Mouse (Mus musculus) adrenal gland, postnatal 36 days (tissue): ENCODE results near the gene Mmp12. TPM values are rescaled to one million over a fixed set of nuclear protein-coding genes. Genes with fewer than 3 reads are reported as not detected.
"Not testable (repeated sequence)": the region's sequence is repeated elsewhere in the genome, so short reads cannot be mapped to it uniquely, and the experiment has no call there.

Experiments
- DNase-seq, 2 experiments: peaks; one replicate each; pipeline ENCODE4 v3.0.0; 2021; ENCODE audit warnings: mixed read lengths in 1 of 2
- long read RNA-seq, 2 experiments: library from polyadenylated mRNA; stranded (forward); transcript quantifications; one replicate each; pipeline ENCODE4 v2.0.0; 2021; ENCODE audit warnings: borderline sequencing depth in 2 of 2
- total RNA-seq, 2 experiments: library from RNA; stranded (reverse); gene quantifications; 2 replicates each; pipeline ENCODE4 v1.2.3; 2021

Gene Mmp12
- 1 to 10 TPM; 3.2 to 5.0 TPM for total RNA-seq
- long read RNA-seq, experiment 1, partial matches to known transcripts: 0 of 3 reads
- long read RNA-seq, experiment 1, other reads (novel, unspliced or antisense): 0 of 3 reads
- long read RNA-seq, experiment 2, partial matches to known transcripts: 0 of 1 reads
- long read RNA-seq, experiment 2, other reads (novel, unspliced or antisense): 1 of 1 reads

- DNase-seq: no peak
Observed at GRCm38 (mm10) chr9:7344107-7344506, at the start of gene Mmp12. TSS of gene Mmp12 (plus strand) at chr9:7344381.

DNA sequence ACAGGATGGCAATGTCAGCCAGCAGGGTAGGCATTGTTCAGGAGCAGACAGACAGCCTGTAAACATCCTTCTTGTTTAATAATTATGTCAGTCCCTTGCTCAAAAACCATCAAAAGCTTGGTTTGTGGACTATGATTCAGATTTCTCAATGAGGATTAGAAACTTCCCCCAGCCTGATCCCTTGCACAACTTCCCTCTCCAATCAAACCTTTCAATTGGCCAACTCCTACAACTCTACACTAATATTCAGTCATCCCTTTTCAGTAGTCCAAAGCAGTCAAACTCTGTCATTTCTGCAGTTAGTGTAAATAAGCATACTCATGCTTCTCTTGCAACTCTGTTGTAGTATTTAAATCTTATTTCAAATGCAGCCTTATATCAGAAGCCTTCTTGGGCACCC lies 12.3 kb upstream of the Mmp12 start:
- DNase-seq: no peak

- DNase-seq: no peak
Observed at GRCm38 (mm10) chr9:7335766-7336680, 8.2 kb upstream of the Mmp12 start.

DNA sequence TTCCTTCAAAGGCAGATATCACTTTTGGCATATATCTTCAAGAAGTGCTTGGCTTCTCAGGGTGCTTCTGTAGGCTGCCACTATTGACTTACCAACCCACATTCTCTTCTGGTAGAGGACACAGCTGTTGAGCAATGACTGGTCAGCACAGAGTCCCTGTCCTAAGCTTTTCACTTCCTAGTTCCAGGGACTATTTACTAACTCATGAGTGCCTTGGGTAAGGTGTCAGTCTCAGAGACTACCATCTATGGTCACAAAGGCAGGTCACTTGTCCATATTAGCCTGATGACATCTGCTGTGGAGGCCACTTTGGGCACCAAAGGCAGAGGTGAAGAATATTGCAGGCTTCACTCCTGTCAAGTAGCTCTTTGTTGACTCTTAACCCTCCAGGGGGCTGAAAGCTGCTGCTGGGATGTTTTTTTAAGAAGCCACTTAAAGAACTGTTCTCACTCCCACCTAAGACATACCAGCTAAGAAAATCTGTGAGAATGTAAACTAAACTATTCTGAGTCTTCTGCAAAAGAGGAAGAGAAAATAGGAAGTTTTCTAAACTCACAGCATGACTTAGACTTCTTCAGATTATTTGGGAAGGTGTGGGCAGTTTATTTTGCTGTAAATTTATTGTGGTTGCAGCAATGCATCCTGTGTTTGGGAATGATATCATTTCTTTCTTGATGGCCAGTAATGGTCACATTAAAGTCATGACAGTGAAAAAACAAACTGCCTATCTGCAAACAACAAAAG lies 7.3 kb upstream of the Mmp12 start:
- no peak for DNase-seq

GRCm38 (mm10) chr9:7345513-7345912 lies 1.3 kb downstream of the Mmp12 start:
- no peak for DNase-seq

DNA sequence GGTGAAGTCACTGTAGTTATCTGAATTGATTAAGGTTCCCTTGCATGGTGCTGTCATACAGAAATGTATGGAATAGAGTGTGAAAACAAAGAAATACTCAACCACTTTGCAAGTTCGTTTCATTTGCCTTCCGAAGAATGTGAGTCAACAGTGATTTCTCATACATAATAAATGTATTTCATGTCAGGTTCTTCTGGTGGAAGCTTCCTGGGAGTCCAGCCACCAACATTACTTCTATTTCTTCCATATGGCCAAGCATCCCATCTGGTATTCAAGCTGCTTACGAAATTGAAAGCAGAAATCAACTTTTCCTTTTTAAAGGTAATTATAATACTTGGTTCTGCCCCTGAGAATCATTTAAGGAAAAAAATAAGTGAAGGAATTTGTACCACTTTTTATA lies 10.4 kb downstream of the Mmp12 start:
- DNase-seq: no peak

DNA sequence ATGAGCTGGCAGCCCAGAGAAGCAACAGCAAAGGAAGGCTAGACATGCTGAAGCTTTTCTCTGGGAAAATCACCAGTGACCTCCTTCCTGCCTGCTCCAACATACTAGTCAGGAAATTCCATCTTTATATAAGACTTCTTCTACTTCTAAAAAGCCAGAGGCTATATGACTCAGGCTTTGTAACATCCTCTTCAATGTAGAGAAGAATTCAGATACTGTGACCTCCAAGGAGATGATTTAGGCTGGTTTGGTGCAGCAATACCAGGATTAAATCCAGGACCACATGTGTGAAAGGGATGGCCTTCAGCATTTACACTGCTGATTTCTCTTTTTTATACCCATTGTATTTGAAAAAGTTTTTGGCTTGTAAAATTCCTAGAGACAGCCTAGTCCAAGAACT lies 43.8 kb downstream of the Mmp12 start, which contains the start of gene Mmp1b:
Mmp1b (minus strand) TSS at position 101 of the 400 bp plus-strand sequence.
- no peak for DNase-seq

- DNase-seq: not testable (repeated sequence)
Observed at GRCm38 (mm10) chr9:7396556-7396955, 52.4 kb downstream of the Mmp12 start.

Other genes with a start within 250 kb of the Mmp12 start
- 10 to 100 TPM; 14.9 to 16.8 TPM for gene Dync2h1, start 159.9 kb upstream of the Mmp12 start, total RNA-seq
- 10 to 100 TPM; 81.1 to 83.5 TPM for gene Dcun1d5, start 159.9 kb upstream of the Mmp12 start, total RNA-seq
- 1 to 10 TPM in 1 of 2 experiments, under 1 TPM in 1; 0.63 to 1.1 TPM for gene Mmp13, start 71.9 kb upstream of the Mmp12 start, total RNA-seq
- gene Mmp1b, start 43.7 kb downstream of the Mmp12 start, total RNA-seq: not detected
- gene Mmp3, start 101.4 kb downstream of the Mmp12 start, total RNA-seq: under 1 TPM in 1 of 2 experiments, not detected in 1; 0.23 TPM
- not detected for gene Mmp10, start 158.0 kb downstream of the Mmp12 start, total RNA-seq
- gene Mmp8, start 214.1 kb downstream of the Mmp12 start, total RNA-seq: under 1 TPM; 0.17 to 0.20 TPM
- gene Mmp27, start 227.0 kb downstream of the Mmp12 start, total RNA-seq: 1 to 10 TPM in 1 of 2 experiments, under 1 TPM in 1; 0.73 to 7.5 TPM